11 mouse cellular contexts compared by ENCODE assay signal in the genomic region with DNA sequence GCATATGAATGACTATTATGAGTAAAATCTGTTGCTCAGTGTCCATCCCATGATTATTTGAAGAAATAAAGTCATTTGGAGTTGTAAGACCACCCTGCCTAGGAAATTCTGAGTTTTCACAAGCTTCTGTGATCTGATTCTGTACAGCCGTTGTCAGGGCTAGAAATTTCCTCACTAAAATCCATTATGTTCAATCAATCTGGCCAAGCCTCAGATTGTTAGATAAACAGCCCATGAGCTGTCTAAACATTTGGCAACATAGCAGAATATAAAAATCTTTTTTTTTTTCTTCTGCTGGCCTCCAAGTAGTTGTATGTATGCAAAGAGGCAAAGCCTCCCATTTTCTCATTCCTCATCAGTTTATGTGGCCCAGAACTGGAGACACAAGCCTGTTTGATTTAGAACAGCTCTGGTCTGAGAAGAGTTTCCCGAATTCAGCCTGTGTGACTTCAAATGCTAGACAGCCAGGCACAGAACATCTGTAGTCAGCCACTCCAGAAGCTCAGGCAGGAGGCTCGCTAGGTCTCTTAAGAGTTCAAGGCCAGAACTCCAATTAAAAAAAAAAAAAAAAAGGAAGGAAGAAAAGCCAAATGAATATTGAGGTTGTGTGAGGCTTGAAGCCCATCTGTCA. TPM values are rescaled to one million over a fixed set of nuclear protein-coding genes. Genes with fewer than 3 reads are reported as not detected.
A peak's percentile ranks its signal among the peaks of the same experiment; 100 is the strongest.
DNase-seq lines count a peak whose midpoint lies in the region; ATAC-seq and TF ChIP-seq lines count a peak whose summit lies in the region.
"Had no signal": no experiment of that assay in that cellular context is flagged by ENCODE, and none has a peak within 500 bp of the region (broad histone marks: within the 10 kb centered on the region; RNA-seq: fewer than 3 reads in every experiment).

No protein-coding gene starts in this region.

- WGBS in heart, embryonic 16.5 days: 56% methylated on average over 3 of the region's 3 CpGs
- 56% methylated on average over 3 of the region's 3 CpGs for WGBS in heart, embryonic 12.5 days
- WGBS in lung, embryonic 14.5 days: 29% methylated on average over 3 of the region's 3 CpGs
- WGBS in macrophage (ENCODE audit: missing documents): 52% methylated on average over 2 of the region's 3 CpGs

- peak overlapping the region; percentile 41 for H3K4me2 ChIP-seq in heart, embryonic 16.5 days (ENCODE audit: low read depth, low read length)
- H3K4me2 ChIP-seq in heart, embryonic 12.5 days: no peak overlapping the region
- H3K4me2 ChIP-seq in lung, embryonic 14.5 days: no peak overlapping the region
- H3K4me2 ChIP-seq: embryonic facial prominence, embryonic 15.5 days; hindbrain, embryonic 12.5 days had no signal

- H3K79me2 ChIP-seq in macrophage (ENCODE audit: inconsistent target): peaks cover 16% of the 10 kb centered on the region

- H3K4me3 ChIP-seq in heart, embryonic 16.5 days (ENCODE audit: low read length): no peak overlapping the region
- no peak overlapping the region for H3K4me3 ChIP-seq in heart, embryonic 12.5 days
- no peak overlapping the region for H3K4me3 ChIP-seq in lung, embryonic 14.5 days (ENCODE audit: low read depth, low read length)
- H3K4me3 ChIP-seq in bone marrow macrophage, adult 2 months (ENCODE audit: insufficient read depth, low read length): peak overlapping the region; percentile 42; the same call in 1 of the 2 replicates
- no peak overlapping the region; the same call in 1 of the 2 replicates for H3K4me3 ChIP-seq in macrophage (ENCODE audit: inconsistent target)
- H3K4me3 ChIP-seq: embryonic facial prominence, embryonic 15.5 days; hindbrain, embryonic 12.5 days had no signal

- intact Hi-C loops in gastrocnemius, postnatal 14 days (cut with DNase I; ENCODE audit: low total_unique reads): loop anchor here (5.0 kb wide), 2 partner anchors 62 to 252 kb away; no protein-coding TSS in a partner anchor

- no peak overlapping the region for H3K27ac ChIP-seq in heart, embryonic 16.5 days (ENCODE audit: low read length)
- H3K27ac ChIP-seq in heart, embryonic 12.5 days (ENCODE audit: poor library complexity, severe bottlenecking): no peak overlapping the region
- peak overlapping the region; percentile 74 for H3K27ac ChIP-seq in lung, embryonic 14.5 days (ENCODE audit: low read depth)
- peak overlapping the region; percentile 87 for H3K27ac ChIP-seq in bone marrow macrophage, adult 2 months (ENCODE audit: insufficient read depth, low read depth, low read length)
- H3K27ac ChIP-seq in macrophage: peak overlapping the region; percentile 89
- H3K27ac ChIP-seq: embryonic facial prominence, embryonic 15.5 days; hindbrain, embryonic 12.5 days had no signal

- ATAC-seq in heart, embryonic 16.5 days (replicated peaks; ENCODE audit: extremely low read depth, insufficient read depth, low FRiP score): no peak
- no peak for ATAC-seq in heart, embryonic 12.5 days (ENCODE audit: insufficient number of reproducible peaks, low FRiP score)
- ATAC-seq in lung, embryonic 14.5 days (ENCODE audit: insufficient read depth): peak; percentile 55

- H3K4me1 ChIP-seq in heart, embryonic 16.5 days (ENCODE audit: control insufficient read depth, insufficient read depth, low read length): peaks cover 16% of the 10 kb centered on the region
- peaks cover 15% of the 10 kb centered on the region for H3K4me1 ChIP-seq in heart, embryonic 12.5 days (replicated peaks)
- H3K4me1 ChIP-seq in lung, embryonic 14.5 days (ENCODE audit: insufficient read depth): peaks cover 9% of the 10 kb centered on the region
- peaks cover 37% of the 10 kb centered on the region for H3K4me1 ChIP-seq in bone marrow macrophage, adult 2 months (ENCODE audit: control insufficient read depth, insufficient read depth, low read length)

- peaks cover 8% of the 10 kb centered on the region for H3K36me3 ChIP-seq in heart, embryonic 16.5 days (ENCODE audit: control insufficient read depth, insufficient read depth)
- peaks cover 12% of the 10 kb centered on the region for H3K36me3 ChIP-seq in heart, embryonic 12.5 days
- H3K36me3 ChIP-seq in lung, embryonic 14.5 days (ENCODE audit: insufficient read depth): peaks cover 16% of the 10 kb centered on the region
- peaks cover 6% of the 10 kb centered on the region; the same call in 1 of the 2 replicates for H3K36me3 ChIP-seq in macrophage (ENCODE audit: inconsistent target)

- no peak overlapping the region; the same call in 1 of the 2 replicates for H3K9ac ChIP-seq in heart, embryonic 16.5 days (ENCODE audit: low read length)
- H3K9ac ChIP-seq in heart, embryonic 12.5 days: no peak overlapping the region
- H3K9ac ChIP-seq in lung, embryonic 14.5 days: no peak overlapping the region
- H3K9ac ChIP-seq: embryonic facial prominence, embryonic 15.5 days; hindbrain, embryonic 12.5 days had no signal

- TF ChIP-seq POLR2A in bone marrow macrophage, adult 2 months (IDR thresholded peaks at IDR 0.05; ENCODE audit: borderline replicate concordance, low read depth, low read length): no peak

- no peak for TF ChIP-seq CTCF in lung, embryonic 14.5 days (IDR thresholded peaks at IDR 0.05; ENCODE audit: low read depth)
- no peak for TF ChIP-seq CTCF in bone marrow macrophage, adult 2 months (IDR thresholded peaks at IDR 0.05; ENCODE audit: low read depth, low read length)

- peak; percentile 84 for DNase-seq in lung, embryonic 14.5 days
- DNase-seq in lung, postnatal 14 days: no peak
- no peak for DNase-seq in frontal cortex, postnatal 36 days (ENCODE audit: low spot score in 2 of 2)
- DNase-seq in gastrocnemius, postnatal 14 days: no peak
- DNase-seq: right cerebral cortex, postnatal 25 days had no signal

- no peaks in the 10 kb centered on the region for H3K27me3 ChIP-seq in heart, embryonic 16.5 days (ENCODE audit: control insufficient read depth, insufficient read depth, low read length)
- no peaks in the 10 kb centered on the region for H3K27me3 ChIP-seq in heart, embryonic 12.5 days (replicated peaks)
- no peaks in the 10 kb centered on the region for H3K27me3 ChIP-seq in lung, embryonic 14.5 days (ENCODE audit: insufficient read depth, low read length)
- H3K27me3 ChIP-seq: embryonic facial prominence, embryonic 15.5 days; hindbrain, embryonic 12.5 days had no signal

- H3K9me3 ChIP-seq in heart, embryonic 16.5 days (replicated peaks; ENCODE audit: control insufficient read depth, low read length): no peaks in the 10 kb centered on the region
- no peaks in the 10 kb centered on the region for H3K9me3 ChIP-seq in heart, embryonic 12.5 days (replicated peaks)
- no peaks in the 10 kb centered on the region for H3K9me3 ChIP-seq in lung, embryonic 14.5 days (ENCODE audit: low read depth, low read length)
- H3K9me3 ChIP-seq: embryonic facial prominence, embryonic 15.5 days; hindbrain, embryonic 12.5 days had no signal

RNA-seq across cellular contexts. Expression of a gene that starts 3.0 kb away (rescaled TPM):
- polyA plus RNA-seq in heart, embryonic 16.5 days (2015; fragmentation: Nextera tagmentation; extraction: Ambion mirVana): 34.9 and 38.3 TPM in 2 replicates
- polyA plus RNA-seq in heart, embryonic 12.5 days (2016; fragmentation: Nextera tagmentation; extraction: Ambion mirVana): 25.5 and 27.7 TPM in 2 replicates
- 31.2 and 33.3 TPM in 2 replicates for polyA plus RNA-seq in lung, embryonic 14.5 days (2014; fragmentation: Nextera tagmentation; extraction: Ambion mirVana)
- polyA plus RNA-seq in bone marrow macrophage, adult 2 months (2012; ENCODE audit: insufficient read depth, insufficient read length, missing spikeins): 41.8 and 45.3 TPM in 2 replicates
- total RNA-seq in macrophage (2018; cell fraction: chromatin; rRNA removed): 10 to 100 TPM; 37.6 to 96.2 (median 71.8) TPM
- total RNA-seq in macrophage (2018; cell fraction: cytosol; rRNA removed): 10 to 100 TPM; 27.4 to 57.7 (median 40.3) TPM
- 10 to 100 TPM; 28.0 to 76.9 (median 53.0) TPM for total RNA-seq in macrophage (2018; cell fraction: nucleus; rRNA removed)
- 30.9 to 55.5 TPM (median 34.0 TPM) in 3 replicates for polyA plus RNA-seq in macrophage (2018)
- total RNA-seq in gastrocnemius, postnatal 14 days (2021): 10 to 100 TPM; 11.4 to 11.6 TPM

RNA-seq across cellular contexts. Expression of a gene that starts 14.9 kb away (rescaled TPM):
- 39.7 and 47.7 TPM in 2 replicates for polyA plus RNA-seq in heart, embryonic 16.5 days (2015; fragmentation: Nextera tagmentation; extraction: Ambion mirVana)
- polyA plus RNA-seq in heart, embryonic 12.5 days (2016; fragmentation: Nextera tagmentation; extraction: Ambion mirVana): 42.2 and 42.6 TPM in 2 replicates
- 51.4 and 60.1 TPM in 2 replicates for polyA plus RNA-seq in lung, embryonic 14.5 days (2014; fragmentation: Nextera tagmentation; extraction: Ambion mirVana)
- 13.3 and 20.1 TPM in 2 replicates for polyA plus RNA-seq in bone marrow macrophage, adult 2 months (2012; ENCODE audit: insufficient read depth, insufficient read length, missing spikeins)
- total RNA-seq in macrophage (2018; cell fraction: chromatin; rRNA removed): 10 to 100 TPM in 1 of 26 experiments, 1 to 10 TPM in 22, under 1 TPM in 3; 0.38 to 11.4 (median 3.0) TPM
- 10 to 100 TPM in 23 of 26 experiments, 1 to 10 TPM in 3; 7.6 to 22.7 (median 14.1) TPM for total RNA-seq in macrophage (2018; cell fraction: cytosol; rRNA removed)
- total RNA-seq in macrophage (2018; cell fraction: nucleus; rRNA removed): 10 to 100 TPM in 4 of 26 experiments, 1 to 10 TPM in 22; 2.1 to 18.3 (median 5.1) TPM
- polyA plus RNA-seq in macrophage (2018): 13.0 to 22.4 TPM (median 17.1 TPM) in 3 replicates
- 10 to 100 TPM; 18.7 to 21.1 TPM for total RNA-seq in gastrocnemius, postnatal 14 days (2021)

Comparison
In these comparisons a context has a peak if more than half of its experiments do, and no peak if none do; other contexts are left out.
1. H3K27ac ChIP-seq: peak in lung, embryonic 14.5 days (single experiment), bone marrow macrophage, adult 2 months (single experiment) and macrophage (single experiment); none in heart, embryonic 16.5 days (single experiment) and heart, embryonic 12.5 days (single experiment).